Mouse (Mus musculus) C2C12 (cell line): ENCODE measurements at regions not wholly inside any gene's neighbourhood (a gene's known extent, or its start where the extent isn't known, plus 50 kb on each side); places are given as distances from the start of the nearest gene placed in this dataset.

ENCODE experiments used
- CEBPB ChIP-seq: IDR thresholded peaks from one replicate; pipeline ENCODE4 v1.6.1; 2011; ENCODE audit warnings: low read depth, mild to moderate bottlenecking, control low read depth, moderate library complexity
- CTCF ChIP-seq: IDR thresholded peaks from one replicate; pipeline ENCODE4 v1.5.1; 2011; ENCODE audit not compliant: control insufficient read depth, insufficient read depth, insufficient read length
- USF1 ChIP-seq: IDR thresholded peaks from one replicate; pipeline ENCODE4 v1.6.1; 2011; ENCODE audit warnings: low read depth, mild to moderate bottlenecking, control low read depth, moderate library complexity

DNA sequence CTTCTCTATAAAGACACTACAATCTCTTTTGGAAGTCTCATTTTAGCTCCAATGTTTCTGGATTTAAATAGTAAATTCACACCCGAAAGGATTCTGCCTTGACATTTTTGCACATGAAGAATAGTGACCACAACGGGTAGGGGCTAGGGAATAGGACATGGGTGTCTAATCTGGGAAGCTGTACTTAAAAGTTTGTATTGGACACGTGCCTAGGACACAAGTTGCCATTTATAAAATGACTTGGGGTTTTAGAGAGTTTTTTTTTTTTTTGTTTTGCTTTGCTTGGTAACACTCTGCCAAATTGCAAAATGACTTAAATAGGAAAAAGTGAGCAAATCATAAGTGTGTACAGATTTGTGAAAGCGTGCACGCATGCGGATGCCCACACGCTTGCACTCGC is 93.8 kb upstream of the Pkn2 start:
- TF ChIP-seq CTCF, result no peak
- TF ChIP-seq USF1, result no peak
- TF ChIP-seq CEBPB, result no peak
